Mouse (Mus musculus) liver, embryonic 11.5 days (tissue): Measurements from ENCODE around the gene Gm11020. TPM values are rescaled to one million over a fixed set of nuclear protein-coding genes. Genes with fewer than 3 reads are reported as not detected.
A peak's percentile ranks its signal among the peaks of the same experiment; 100 is the strongest.

Experiments
- ATAC-seq: fragments of 200-750 bp; cut with Nextera tagmentation; replicated peaks from 2 replicates; pipeline ENCODE4 v1.8.0; 2017; ENCODE audit warnings: moderate number of reproducible peaks, mild to moderate bottlenecking, moderate TSS enrichment, moderate library complexity; ENCODE audit not compliant: low FRiP score
- DNase-seq: peaks from one replicate; pipeline ENCODE4 v3.0.0-alpha.2; 2017; ENCODE audit warnings: low spot score
- H3K27ac ChIP-seq: fragments of 300-500 bp; sonication (generic); 2 replicates; pipeline ENCODE4 v1.5.1; 2014; ENCODE audit warnings: mild to moderate bottlenecking, low read depth, low read length, control low read depth
- H3K27me3 ChIP-seq: fragments of 300-500 bp; sonication (generic); replicated peaks from 2 replicates; pipeline ENCODE4 v1.6.1; 2014; ENCODE audit warnings: low read length, mixed read lengths; ENCODE audit not compliant: control insufficient read depth, insufficient read depth
- H3K36me3 ChIP-seq: fragments of 300-500 bp; sonication (generic); 2 replicates; pipeline ENCODE4 v1.6.1; 2014; ENCODE audit warnings: mild to moderate bottlenecking, low read length, moderate library complexity, mixed read lengths; ENCODE audit not compliant: control insufficient read depth, insufficient read depth
- H3K4me1 ChIP-seq: fragments of 300-500 bp; sonication (generic); replicated peaks from 2 replicates; pipeline ENCODE4 v1.6.1; 2014; ENCODE audit warnings: low read length, mixed read lengths; ENCODE audit not compliant: control insufficient read depth, insufficient read depth
- H3K4me2 ChIP-seq: fragments of 300-500 bp; sonication (generic); 2 replicates; pipeline ENCODE4 v1.6.1; 2014; ENCODE audit warnings: mild to moderate bottlenecking, control low read depth, moderate library complexity
- H3K4me3 ChIP-seq: fragments of 300-500 bp; sonication (generic); 2 replicates; pipeline ENCODE4 v1.5.1; 2014; ENCODE audit warnings: low read depth, low read length, control low read depth
- H3K9ac ChIP-seq: fragments of 300-500 bp; sonication (generic); 2 replicates; pipeline ENCODE4 v1.6.1; 2014; ENCODE audit warnings: low read depth, low read length, control low read depth
- H3K9me3 ChIP-seq: fragments of 300-500 bp; sonication (generic); 2 replicates; pipeline ENCODE4 v1.6.1; 2016; ENCODE audit warnings: low read length, inconsistent platforms, mixed read lengths; ENCODE audit not compliant: control insufficient read depth
- WGBS: fragments of 180-500 bp; shearing (Covaris S2); extraction: QIAGEN DNeasy Blood & Tissue Kit; methylation state at CpG from one replicate; pipeline ENCODE4 v1.1.7; 2014; 5-methylcytosine and 5-hydroxymethylcytosine counted together
- polyA plus RNA-seq: library from polyadenylated mRNA; unstranded; fragments of >200 nt; fragmentation: Nextera tagmentation; extraction: Ambion mirVana; gene quantifications from 2 replicates; pipeline ENCODE4 v1.2.1, GENCODE M21; 2014

Gene Gm11020
- polyA plus RNA-seq, 1 experiment from 2014 or later: not detected

GRCm38 (mm10) chr8:104339983-104340232 is 18.5 kb downstream of the Gm11020 start:
- 4% methylated on average over 6 of the region's 6 CpGs for WGBS
- H3K9me3 ChIP-seq: no peaks in the 10 kb centered on the region
- H3K36me3 ChIP-seq: no peaks in the 10 kb centered on the region
- H3K4me2 ChIP-seq: peak overlapping the region; percentile 71
- peak overlapping the region; percentile 80 for H3K9ac ChIP-seq
- peaks cover 7% of the 10 kb centered on the region for H3K4me1 ChIP-seq
- DNase-seq (no peak), ATAC-seq (no peak)
- H3K27ac ChIP-seq: peak overlapping the region; percentile 21; the same call in 1 of the 2 replicates
- peak overlapping the region; percentile 67 for H3K4me3 ChIP-seq
- no peaks in the 10 kb centered on the region for H3K27me3 ChIP-seq

GRCm38 (mm10) chr8:104340233-104341105 is 19.1 kb downstream of the Gm11020 start:
- H3K27ac ChIP-seq: peak overlapping the region; percentile 77
- ATAC-seq: peak; percentile 70
- WGBS: under 1% methylated on average over 54 of the region's 54 CpGs
- DNase-seq: peak; percentile 84
- H3K27me3 ChIP-seq: no peaks in the 10 kb centered on the region
- no peaks in the 10 kb centered on the region for H3K36me3 ChIP-seq
- peak overlapping the region; percentile 80 for H3K9ac ChIP-seq
- H3K4me3 ChIP-seq: peak overlapping the region; percentile 67
- H3K4me2 ChIP-seq: peak overlapping the region; percentile 71
- no peaks in the 10 kb centered on the region for H3K9me3 ChIP-seq
- H3K4me1 ChIP-seq: peaks cover 7% of the 10 kb centered on the region

GRCm38 (mm10) chr8:104341106-104341561 is 19.8 kb downstream of the Gm11020 start:
- 0% methylated on average over 24 of the region's 24 CpGs for WGBS
- Histone ChIP-seq H3K4me3 (peak overlapping the region; percentile 67), H3K36me3 (no peaks in the 10 kb centered on the region; the same call in 1 of the 2 replicates), H3K27ac (peak overlapping the region; percentile 77), H3K4me2 (peak overlapping the region; percentile 71), H3K9ac (peak overlapping the region; percentile 80), H3K27me3 (no peaks in the 10 kb centered on the region), H3K4me1 (peaks cover 7% of the 10 kb centered on the region), H3K9me3 (no peaks in the 10 kb centered on the region)
- ATAC-seq (peak; percentile 65), DNase-seq (peak; percentile 74)

GRCm38 (mm10) chr8:104341678-104342077 is 20.3 kb downstream of the Gm11020 start:
- DNase-seq (no peak), ATAC-seq (no peak)
- H3K9ac ChIP-seq: no peak overlapping the region

GRCm38 (mm10) chr8:104342426-104342825 is 21.1 kb downstream of the Gm11020 start:
- H3K9ac ChIP-seq: no peak overlapping the region
- ATAC-seq (no peak), DNase-seq (no peak)
- H3K4me3 ChIP-seq: no peak overlapping the region
- no peak overlapping the region for H3K27ac ChIP-seq
- H3K4me2 ChIP-seq: no peak overlapping the region
- no peaks in the 10 kb centered on the region; the same call in 1 of the 2 replicates for H3K36me3 ChIP-seq
- 47% methylated on average over 5 of the region's 5 CpGs for WGBS
- H3K27me3 ChIP-seq: no peaks in the 10 kb centered on the region
- H3K9me3 ChIP-seq: no peaks in the 10 kb centered on the region
- H3K4me1 ChIP-seq: peaks cover 7% of the 10 kb centered on the region

More at GRCm38 (mm10) chr8:104341678-104342077, 20.3 kb downstream of the Gm11020 start:
- Histone ChIP-seq H3K27me3 (no peaks in the 10 kb centered on the region), H3K4me1 (peaks cover 7% of the 10 kb centered on the region), H3K9me3 (no peaks in the 10 kb centered on the region), H3K27ac (no peak overlapping the region; the same call in 1 of the 2 replicates), H3K4me3 (peak overlapping the region; percentile 67), H3K36me3 (no peaks in the 10 kb centered on the region; the same call in 1 of the 2 replicates), H3K4me2 (peak overlapping the region; percentile 71)
- WGBS: 39% methylated on average over 6 of the region's 6 CpGs

GRCm38 (mm10) chr8:104343957-104344356 is 22.6 kb downstream of the Gm11020 start:
- no peaks in the 10 kb centered on the region for H3K9me3 ChIP-seq
- DNase-seq (peak; percentile 77), ATAC-seq (peak; percentile 49)
- no peak overlapping the region for H3K4me3 ChIP-seq
- WGBS: 11% methylated on average over 7 of the region's 7 CpGs
- H3K9ac ChIP-seq: no peak overlapping the region
- H3K27ac ChIP-seq: no peak overlapping the region
- no peak overlapping the region for H3K4me2 ChIP-seq
- H3K4me1 ChIP-seq: peaks cover 7% of the 10 kb centered on the region
- H3K36me3 ChIP-seq: no peaks in the 10 kb centered on the region; the same call in 1 of the 2 replicates
- H3K27me3 ChIP-seq: no peaks in the 10 kb centered on the region

- 84% methylated on average over 5 of the region's 5 CpGs for WGBS
- ATAC-seq: no peak
These were observed 23.3 kb downstream of the Gm11020 start for GRCm38 (mm10) chr8:104344622-104345021.

GRCm38 (mm10) chr8:104346706-104347105 is 25.3 kb downstream of the Gm11020 start:
- 63% methylated on average over 12 of the region's 12 CpGs for WGBS
- no peak for DNase-seq
- Histone ChIP-seq H3K9ac (peak overlapping the region; percentile 30; the same call in 1 of the 2 replicates), H3K4me2 (no peak overlapping the region), H3K36me3 (no peaks in the 10 kb centered on the region; the same call in 1 of the 2 replicates), H3K4me1 (peaks cover 1% of the 10 kb centered on the region), H3K27me3 (no peaks in the 10 kb centered on the region), H3K9me3 (no peaks in the 10 kb centered on the region), H3K27ac (no peak overlapping the region), H3K4me3 (no peak overlapping the region)
- no peak for ATAC-seq

More at GRCm38 (mm10) chr8:104344622-104345021, 23.3 kb downstream of the Gm11020 start:
- no peak overlapping the region for H3K4me3 ChIP-seq
- no peaks in the 10 kb centered on the region for H3K9me3 ChIP-seq
- no peak for DNase-seq
- H3K27me3 ChIP-seq: no peaks in the 10 kb centered on the region
- no peak overlapping the region for H3K4me2 ChIP-seq
- no peak overlapping the region for H3K27ac ChIP-seq
- H3K9ac ChIP-seq: no peak overlapping the region
- peaks cover 4% of the 10 kb centered on the region for H3K4me1 ChIP-seq
- H3K36me3 ChIP-seq: no peaks in the 10 kb centered on the region; the same call in 1 of the 2 replicates
